Mouse (Mus musculus): ENCODE measurements around the gene Sap30bp.

Gene Sap30bp

GRCm38 (mm10) chr11:115955195-115955858, 22.2 kb downstream of the Sap30bp start:
- in situ Hi-C loops (cut with MboI, MseI), result no loop called here

DNA sequence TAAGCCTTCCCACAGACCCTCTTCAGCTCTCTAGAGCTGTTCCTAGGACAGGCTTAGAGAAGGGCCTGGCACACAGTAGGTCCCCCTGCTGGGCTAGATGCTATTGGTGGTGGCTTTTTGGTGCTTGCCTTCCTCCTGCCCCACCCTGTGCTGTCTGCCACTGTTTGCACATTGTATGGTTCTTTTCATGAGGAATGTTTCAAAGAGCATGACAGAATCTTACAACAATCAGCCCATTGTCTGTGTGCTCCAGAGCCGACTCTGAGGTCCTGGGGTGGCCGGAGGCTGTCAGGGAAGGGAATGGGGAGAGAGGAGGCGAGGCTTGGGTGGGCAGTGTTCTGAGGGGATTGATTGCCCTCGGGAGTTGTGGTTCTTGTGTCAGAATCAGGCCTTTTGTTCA, 23.4 kb downstream of the Sap30bp start:
- in situ Hi-C loops (cut with MboI, MseI), result no loop called here

DNA sequence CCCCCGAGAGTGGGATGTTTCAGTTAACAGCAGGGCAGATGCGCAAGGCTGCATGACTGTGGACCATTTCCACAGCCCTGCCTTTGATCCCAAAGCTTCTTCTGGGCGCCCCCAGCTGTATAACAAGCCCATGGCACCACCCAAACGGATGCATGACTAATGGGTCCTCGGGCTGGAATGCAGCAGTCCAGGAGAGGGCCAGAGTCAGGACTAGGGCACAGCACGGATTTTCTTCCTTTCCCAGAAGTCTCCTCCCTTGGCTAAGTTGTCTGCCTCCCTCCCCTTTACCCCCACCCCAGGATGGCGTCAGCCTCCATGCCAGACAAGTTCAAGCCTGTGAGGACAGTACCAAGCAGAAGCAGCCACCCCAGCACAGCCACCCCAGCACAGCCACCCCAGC, 24.9 kb downstream of the Sap30bp start:
- in situ Hi-C loops (cut with MboI, MseI), result no loop called here

GRCm38 (mm10) chr11:115959018-115959417, 25.9 kb downstream of the Sap30bp start:
- in situ Hi-C loops (cut with MboI, MseI), result no loop called here

DNA sequence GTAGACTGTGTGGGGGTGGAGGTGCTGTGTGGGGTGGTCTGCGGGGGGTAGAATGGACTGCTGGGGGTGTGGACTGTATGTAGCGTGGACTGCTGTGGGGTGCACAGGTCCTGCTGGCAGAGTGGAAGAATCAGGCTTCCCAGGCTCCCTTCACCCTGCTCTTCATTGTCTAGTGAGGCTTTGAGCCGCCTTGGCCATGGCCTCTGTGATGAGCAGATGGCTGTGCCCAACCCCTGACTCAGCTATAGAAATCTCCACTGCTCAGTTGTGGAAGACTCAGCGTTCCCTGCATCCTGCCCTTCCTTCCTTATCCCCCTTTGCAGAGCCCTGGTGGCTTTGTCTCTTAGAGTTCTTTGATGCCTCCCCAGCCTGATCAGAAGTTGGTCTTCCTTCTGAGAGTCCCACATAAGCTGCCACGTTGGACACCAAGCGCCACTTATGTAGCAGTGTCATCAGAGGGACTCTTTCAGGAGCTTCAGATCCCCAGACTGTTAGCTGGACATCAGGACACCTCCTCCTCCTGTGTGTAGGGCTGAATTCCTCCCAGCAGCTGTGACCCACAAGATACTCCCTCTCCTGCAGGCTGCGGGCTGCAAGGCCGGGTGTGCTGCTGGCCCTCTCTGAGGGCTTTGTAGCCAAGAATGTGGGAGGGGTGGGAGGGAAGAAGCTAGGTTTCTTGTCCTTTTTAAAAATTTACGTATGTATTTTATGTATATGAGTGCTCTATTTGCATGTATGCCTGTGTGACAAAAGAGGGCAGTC, 29.8 kb downstream of the Sap30bp start:
- in situ Hi-C loops (cut with MboI, MseI), result no loop called here

DNA sequence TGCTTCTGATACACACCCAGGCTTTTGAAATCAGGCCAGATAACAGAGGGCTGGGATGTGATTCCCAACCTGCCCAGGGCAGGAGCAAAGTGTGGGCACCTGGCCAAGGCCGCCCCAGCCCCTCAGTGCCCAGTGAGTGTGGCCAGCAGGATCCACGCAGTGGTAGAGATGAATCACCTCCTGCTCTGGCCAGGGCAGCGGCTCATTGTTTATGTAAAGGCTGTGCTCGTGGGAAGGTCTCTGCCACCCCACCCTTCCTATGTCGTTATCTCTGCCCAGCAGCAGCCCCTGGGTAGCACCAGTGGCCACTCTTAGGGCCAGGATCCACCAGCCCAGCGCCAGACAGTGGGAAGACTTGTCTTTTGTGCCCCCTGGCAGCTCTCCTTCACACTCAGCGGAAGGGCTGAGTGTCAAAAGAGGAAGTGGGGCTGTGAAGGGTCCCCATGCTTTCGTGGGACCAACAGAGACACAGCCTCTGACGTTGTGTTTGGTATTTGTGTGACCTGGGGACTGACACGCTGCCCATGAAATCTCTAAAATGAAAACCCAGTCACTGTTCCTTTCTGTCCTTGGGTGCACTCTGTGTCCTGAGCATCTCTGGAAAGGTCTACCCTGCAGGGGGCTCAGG, 32.0 kb downstream of the Sap30bp start:
- in situ Hi-C loops (cut with MboI, MseI), result no loop called here

DNA sequence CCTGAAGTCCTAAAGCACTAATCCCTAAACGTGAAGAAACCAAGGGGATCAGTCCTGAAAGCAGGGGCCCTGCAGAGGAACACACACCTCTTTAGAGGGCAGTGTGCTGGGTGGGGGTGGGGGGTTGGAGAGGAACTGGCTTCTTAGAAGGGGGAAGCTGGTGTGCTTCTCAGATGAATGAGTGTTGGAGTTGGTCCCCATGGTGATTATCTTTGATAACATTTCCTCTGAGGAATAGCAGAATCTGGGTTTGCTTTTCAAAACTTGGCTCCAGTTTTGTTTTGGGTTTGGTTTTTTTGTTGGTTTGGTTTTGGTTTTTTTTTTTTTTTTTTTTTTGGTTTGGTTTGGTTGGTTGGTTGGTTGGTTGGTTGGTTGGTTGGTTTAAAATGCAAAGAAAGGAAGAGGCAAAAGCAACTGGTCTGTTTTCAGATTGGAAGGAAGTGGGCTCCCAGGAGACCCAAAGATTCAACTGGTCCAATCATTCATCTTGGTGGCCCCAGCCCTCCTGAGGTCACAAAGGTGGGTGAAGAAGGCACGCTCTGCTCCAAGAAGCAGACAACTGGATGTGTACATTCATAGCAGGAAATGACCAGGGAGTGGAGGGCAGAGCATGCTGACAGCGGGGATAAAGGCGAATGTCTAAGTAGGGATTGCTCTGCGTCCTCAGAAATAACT, 35.8 kb downstream of the Sap30bp start:
- in situ Hi-C loops (cut with MboI, MseI), result no loop called here

- in situ Hi-C loops (cut with MboI, MseI), result loop anchor here (10.0 kb wide), 1 partner anchor 1965 kb away; no protein-coding TSS in a partner anchor
Measured at GRCm38 (mm10) chr11:115970006-115970673, 37.1 kb downstream of the Sap30bp start.

GRCm38 (mm10) chr11:115971016-115971415, 37.9 kb downstream of the Sap30bp start:
- in situ Hi-C loops (cut with MboI, MseI), result loop anchor here (10.0 kb wide), 1 partner anchor 1964 kb away; no protein-coding TSS in a partner anchor

- in situ Hi-C loops (cut with MboI, MseI), result loop anchor here (10.0 kb wide), 1 partner anchor 1960 kb away; no protein-coding TSS in a partner anchor
Measured at GRCm38 (mm10) chr11:115974309-115975082, 41.4 kb downstream of the Sap30bp start, which contains the start of gene Itgb4. Itgb4 (plus strand) TSS chr11:115974709.

DNA sequence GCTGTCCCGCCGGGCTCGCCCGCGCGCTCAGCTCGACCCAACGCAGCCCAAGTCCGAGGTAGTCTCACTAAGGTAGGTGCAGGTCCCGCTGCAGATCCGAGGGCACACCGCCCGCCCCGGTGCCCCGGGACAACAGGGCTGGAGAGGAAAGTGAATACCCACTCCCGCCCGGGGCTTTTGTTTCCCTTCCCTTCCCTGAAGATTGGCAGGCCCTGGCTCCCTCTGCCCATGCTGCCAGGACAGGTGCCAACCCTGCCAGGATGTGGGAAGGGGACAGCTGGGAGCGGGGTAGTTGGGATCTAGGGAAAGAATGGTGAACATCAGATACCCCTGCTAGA, 42.0 kb downstream of the Sap30bp start:
- in situ Hi-C loops (cut with MboI, MseI), result loop anchor here (10.0 kb wide), 1 partner anchor 1960 kb away; no protein-coding TSS in a partner anchor

GRCm38 (mm10) chr11:115975544-115975943, 42.5 kb downstream of the Sap30bp start:
- in situ Hi-C loops (cut with MboI, MseI), result loop anchor here (10.0 kb wide), 1 partner anchor 1959 kb away; no protein-coding TSS in a partner anchor

DNA sequence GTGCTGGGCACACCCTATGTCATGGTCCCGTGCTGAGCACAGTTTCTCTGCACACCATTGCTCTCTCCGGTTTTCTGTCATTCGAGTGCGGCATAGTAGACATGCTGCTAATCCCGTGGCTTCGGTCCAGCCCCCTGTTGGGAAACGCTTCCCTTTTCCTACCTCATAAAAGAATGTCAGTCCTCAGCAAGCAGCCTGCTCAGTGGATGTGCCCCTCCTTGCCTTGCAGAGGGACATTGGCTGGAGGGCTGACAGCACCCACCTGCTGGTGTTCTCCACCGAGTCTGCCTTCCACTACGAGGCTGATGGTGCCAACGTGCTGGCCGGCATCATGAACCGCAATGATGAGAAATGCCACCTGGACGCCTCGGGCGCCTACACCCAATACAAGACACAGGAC, 49.4 kb downstream of the Sap30bp start:
- in situ Hi-C loops (cut with MboI, MseI), result no loop called here

DNA sequence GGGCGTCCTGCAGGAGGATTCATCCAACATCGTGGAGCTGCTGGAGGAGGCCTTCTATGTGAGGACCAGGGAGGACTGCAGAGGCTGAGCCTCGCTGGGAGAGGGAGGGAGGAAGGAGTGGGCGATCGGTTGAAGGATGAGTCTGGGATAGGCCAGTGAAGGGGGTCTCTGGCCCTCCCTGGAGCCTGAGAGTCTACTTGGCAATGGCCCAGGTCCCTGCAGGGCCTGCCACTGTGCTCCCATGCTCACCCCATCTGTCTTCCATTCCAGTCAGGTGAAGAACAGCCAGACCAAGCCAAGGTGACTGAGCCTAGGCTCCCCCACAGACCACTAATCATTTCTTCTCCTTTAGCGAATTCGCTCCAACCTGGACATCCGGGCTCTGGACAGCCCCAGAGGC, 50.2 kb downstream of the Sap30bp start:
- in situ Hi-C loops (cut with MboI, MseI), result no loop called here

GRCm38 (mm10) chr11:115989686-115990085, 56.6 kb downstream of the Sap30bp start:
- in situ Hi-C loops (cut with MboI, MseI), result no loop called here

DNA sequence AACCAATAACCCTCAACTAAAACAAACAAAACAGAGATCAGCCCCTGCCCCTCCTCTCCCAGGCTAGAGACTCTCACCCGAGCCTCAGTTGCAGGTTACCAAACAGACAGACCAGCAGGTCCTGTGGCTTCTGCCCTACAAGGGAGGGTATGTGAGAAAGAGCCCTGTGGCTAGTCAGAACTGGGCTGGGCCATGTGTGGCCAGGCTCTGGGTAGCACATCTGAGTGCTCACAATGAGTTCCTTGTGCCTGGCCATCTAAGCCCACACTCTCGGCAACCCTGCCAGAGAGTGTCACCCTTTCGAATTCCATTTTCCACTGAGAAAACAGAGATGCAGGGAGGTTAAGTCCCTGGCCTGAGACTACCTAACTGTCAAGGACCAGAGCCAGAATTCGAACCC, 59.0 kb downstream of the Sap30bp start:
- in situ Hi-C loops (cut with MboI, MseI), result no loop called here

DNA sequence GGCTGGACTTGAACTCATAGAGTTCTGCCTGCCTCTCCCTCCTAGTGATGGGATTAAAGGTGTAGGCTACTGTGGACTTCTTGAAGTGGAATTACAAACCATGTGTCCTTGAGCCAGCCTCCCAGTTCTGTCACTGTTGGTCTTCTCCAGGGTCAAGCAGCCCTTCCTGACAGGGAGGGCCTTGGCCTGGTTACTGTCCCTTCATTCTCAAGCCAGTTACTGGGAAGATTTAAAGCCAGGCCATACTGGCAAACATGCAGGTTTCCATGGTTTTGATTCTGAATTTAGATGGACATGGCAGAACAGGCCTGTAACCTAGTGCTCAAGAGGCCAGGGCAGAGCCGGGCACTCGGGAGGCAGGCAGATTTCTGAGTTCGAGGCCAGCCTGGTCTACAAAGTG, 62.2 kb downstream of the Sap30bp start:
- in situ Hi-C loops (cut with MboI, MseI), result no loop called here

DNA sequence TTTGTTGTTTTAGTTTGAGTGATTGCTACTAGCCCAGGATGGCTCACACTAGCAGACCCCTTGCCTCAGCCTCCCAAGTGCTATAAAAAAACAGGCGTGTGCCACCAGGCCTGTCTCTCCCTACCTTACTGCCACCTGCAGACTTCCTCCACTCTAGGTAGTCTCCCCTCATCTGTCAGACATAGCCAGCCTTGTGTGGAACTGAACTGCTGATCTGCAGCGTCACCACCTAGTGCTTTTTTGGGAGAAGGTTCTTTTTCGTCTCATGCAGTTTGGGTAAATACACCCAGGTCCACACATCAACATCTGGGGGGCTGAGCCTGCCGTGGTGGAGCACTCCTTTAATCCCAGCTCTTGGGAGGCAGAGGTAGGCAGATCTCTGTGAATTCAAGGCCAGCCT, 64.0 kb downstream of the Sap30bp start:
- in situ Hi-C loops (cut with MboI, MseI), result no loop called here

GRCm38 (mm10) chr11:115997662-115998061, 64.6 kb downstream of the Sap30bp start:
- in situ Hi-C loops (cut with MboI, MseI), result no loop called here

- in situ Hi-C loops (cut with MboI, MseI), result no loop called here
Measured at GRCm38 (mm10) chr11:115999027-115999426, 65.9 kb downstream of the Sap30bp start.

Data from regulatory T cell (primary cell).